Mouse (Mus musculus): ENCODE results near the gene Slc35a1.

GRCm38 (mm10) chr4:34708127-34708526 lies 20.9 kb upstream of the Slc35a1 start:
- TF ChIP-seq CTCF (IDR thresholded peaks at IDR 0.05; ENCODE audit: borderline replicate concordance, extremely low read depth, insufficient read depth, insufficient read length): no peak
- no peak for TF ChIP-seq POLR2A (IDR thresholded peaks at IDR 0.05; ENCODE audit: borderline replicate concordance, extremely low read depth, insufficient read depth, insufficient read length, poor library complexity, severe bottlenecking)
